Mouse (Mus musculus) retina, postnatal 1 day (tissue): Measurements from ENCODE around the gene Esrrg.

Experiments
- DNase-seq: peaks from one replicate; pipeline ENCODE4 v3.0.0-alpha.2; 2012

Esrrg gene

DNA sequence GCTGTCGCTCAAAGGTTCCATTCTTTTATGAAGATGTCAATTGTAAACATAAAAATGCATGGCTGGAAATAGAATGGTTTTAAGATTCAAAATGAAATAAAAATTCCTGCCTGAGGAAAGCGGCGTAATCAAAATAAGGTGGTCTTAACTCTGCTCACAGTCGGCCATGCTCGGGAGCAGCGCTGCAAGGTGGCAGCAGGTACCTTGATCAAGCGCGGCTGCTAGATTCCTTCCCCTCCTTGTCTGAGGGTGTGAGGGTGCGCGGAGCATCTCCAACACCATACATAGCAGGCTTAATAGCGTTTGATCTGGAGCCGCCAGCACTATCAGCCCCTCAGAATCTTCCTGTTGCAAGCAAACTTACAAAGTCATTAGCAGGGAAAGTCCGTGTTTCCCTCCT, 399.9 kb downstream of the Esrrg start:
- no peak for DNase-seq

DNA sequence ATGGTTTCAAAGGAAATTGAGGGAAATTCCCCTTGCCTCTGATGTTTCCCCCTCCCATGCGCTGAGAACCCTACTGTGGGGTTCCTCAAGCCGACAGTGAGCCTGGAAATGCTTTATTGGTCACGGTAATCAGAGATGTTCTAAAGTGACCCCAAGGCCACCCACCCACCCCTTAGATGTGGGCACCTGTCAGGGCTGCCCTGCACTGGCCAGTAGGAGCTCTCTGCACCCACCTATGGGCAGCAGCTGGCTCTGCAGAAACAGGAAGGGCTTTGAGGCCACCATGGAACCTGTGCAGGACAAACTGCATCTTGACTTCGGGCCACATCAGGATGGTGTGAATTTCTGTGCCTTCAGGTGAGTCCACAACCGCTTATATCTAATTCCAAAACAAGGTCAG, 401.3 kb downstream of the Esrrg start:
- DNase-seq = no peak

DNA sequence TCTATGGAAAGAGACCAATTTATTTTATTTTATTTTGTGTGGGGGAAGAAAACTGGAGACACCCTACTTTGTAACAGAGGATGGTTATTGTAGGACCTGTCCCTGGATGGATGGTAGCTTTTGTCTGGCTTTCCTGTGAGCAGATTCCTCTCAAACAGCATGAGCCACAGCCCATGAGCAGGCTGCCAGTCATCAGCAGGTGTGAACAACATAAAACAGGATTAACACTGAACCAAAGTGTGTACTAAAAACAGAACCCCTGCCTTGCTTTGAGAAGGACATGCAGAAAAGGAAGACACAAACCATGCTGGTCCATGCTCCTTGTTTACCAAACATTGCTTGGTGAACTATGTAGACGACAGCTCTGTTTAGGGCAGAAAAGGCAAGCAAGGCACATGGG, 402.3 kb downstream of the Esrrg start:
- DNase-seq = no peak

DNA sequence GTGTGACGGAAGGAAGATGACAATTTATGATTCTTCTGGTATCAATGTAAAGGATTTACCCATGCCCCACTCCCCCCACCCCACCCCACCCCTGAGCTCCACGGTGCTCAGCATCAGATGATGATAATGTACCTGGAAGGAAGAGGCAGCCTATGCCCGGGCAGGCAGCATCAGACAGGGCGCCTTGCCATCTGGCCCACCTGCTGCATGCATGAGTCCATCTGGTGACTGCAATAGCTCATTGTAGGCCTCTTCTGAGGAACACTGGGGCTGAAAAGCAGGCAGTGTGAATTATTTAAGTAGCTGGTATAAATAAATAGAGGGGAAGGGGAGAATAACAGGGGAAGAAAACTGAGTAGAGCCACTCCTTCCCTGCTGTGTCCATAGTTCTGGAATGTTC, 405.8 kb downstream of the Esrrg start:
- no peak for DNase-seq

DNA sequence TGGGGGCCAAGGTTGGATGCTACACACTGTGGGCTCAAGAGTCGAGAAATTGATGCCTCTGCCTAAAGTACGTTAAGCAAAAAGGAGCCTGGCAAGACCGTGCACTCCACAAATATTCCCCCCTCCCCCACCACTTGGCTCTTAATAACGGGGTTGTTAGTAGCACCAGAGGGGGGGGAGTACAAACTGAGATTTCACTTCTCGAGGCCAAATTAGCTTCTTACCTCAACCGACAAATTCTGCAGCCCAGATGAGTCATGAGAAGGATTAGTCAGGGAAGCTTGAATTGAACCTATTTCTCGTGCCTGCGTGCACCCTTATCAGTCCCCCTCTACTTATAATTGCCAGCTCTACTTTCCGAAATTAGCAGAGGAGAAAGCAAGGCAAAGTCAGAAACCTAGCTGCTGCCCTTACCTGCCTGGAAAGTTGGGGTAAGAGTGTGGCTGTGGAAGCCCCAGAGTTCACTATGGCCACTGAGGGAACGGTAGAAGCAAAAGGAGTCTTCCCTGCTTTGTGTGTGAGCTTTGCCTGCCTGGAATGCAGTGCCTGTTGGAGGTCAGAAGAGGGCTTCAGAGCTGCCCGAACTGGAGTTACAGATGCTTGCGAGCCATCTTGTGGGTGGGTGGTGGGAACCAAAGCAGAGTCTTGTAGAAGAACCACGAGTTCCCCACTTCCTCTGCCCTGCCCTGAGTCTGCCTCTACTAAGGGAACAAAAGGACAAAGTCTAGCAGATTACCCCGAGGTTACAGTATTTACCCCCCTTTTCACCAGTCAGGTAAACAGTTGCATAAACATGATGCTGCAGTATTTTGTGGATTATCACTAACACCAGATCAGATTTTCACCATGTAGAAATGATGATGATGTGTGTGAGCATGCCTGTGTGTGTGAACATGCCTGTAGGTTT, 409.6 kb downstream of the Esrrg start:
- peak; percentile 37 for DNase-seq

DNA sequence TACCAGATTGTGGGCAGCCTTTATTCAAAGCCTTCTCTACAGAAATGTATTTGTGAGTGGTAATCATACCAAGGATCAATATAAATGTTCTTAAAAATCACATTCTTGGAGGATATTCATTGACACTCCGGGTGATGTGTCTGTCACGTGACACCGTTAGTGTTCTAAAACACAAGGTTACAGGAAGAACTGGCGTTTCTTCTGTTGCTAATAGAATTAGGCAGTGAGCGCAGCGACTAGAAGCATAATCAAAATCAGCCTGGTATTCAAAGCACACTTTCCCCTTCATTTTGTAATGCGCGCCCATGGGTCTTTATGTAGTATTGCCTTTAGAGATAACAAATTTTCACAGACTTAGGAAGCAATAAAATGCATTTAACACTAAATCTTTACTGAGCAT, 420.6 kb downstream of the Esrrg start:
- no peak for DNase-seq

DNA sequence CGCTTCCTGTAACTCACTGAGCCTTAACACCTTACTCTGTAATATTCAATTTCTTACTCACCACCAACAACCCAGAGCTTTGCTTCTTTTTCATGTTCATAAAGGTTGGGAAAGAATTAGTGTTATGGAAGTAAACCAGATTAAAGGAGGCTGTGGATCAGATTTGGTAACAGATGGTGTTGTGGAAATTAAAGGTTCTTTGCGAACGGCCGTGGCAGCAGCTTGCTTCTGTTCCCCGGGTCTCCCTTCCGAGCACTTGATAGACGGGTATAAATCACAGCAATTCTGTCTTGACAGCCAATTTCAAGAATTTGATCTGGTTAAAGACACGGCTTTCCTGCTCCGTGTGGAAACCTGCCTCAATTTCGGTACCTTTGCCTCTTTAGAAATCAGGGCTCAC, 421.5 kb downstream of the Esrrg start:
- peak; percentile 53 for DNase-seq

DNA sequence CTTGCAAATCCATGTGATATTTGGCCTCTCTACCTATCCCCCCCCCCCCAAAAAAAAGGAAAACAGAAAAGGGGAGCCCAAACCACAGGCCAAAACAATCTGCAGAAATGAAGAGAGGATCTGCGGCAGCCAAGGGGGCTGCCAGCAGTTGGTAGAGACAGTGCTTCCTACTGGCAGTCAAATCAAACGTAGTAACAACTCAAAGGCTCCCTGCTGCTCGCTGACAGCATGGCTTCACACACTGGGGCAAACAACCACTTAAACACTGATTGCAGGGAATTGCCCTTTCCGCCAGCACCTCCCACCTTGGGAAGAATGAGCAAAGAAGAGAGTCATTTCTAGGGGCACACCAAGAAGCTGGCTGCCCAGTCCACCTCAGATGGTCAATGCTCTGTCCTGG, 422.7 kb downstream of the Esrrg start:
- no peak for DNase-seq

DNA sequence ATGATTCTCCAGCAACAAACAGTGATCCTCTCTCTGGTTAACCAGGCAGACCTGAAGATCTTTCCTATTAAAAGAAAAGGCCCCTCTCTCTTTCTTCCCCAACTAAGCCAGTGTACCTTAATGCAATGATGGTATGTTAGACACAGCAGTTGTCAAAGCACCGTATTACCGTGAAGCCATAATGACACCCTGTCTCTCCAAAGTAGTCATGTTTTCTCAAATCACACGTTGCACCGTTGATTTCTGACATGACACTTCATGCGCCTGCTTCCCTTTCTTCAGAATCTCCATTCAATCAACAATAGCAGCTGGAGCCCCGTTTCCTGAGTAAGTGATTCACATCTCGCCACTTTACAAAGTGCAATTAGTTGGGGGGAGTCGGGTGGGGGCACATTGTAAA, 427.4 kb downstream of the Esrrg start:
- DNase-seq = no peak

DNA sequence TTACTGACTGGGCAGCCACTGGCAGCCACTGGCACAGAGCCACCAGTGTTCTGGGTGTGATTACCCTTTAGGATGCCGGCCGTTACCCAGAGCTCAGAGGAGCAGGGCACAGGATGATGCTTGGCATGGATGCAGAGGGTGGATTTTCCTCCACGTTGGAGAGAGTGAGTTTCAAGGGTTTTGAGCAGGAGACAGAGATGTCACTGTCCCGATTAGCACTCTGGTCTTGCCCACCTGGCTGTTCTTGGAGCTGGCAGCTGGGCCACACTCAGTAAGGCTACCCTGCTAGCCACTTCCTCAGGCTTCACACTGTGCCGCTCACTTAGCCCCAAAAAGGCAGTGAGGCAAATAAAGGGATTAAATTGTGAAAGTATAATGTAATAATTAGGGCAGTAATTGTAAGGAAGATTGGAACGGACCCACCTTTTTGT, 438.1 kb downstream of the Esrrg start:
- DNase-seq = peak; percentile 25

DNA sequence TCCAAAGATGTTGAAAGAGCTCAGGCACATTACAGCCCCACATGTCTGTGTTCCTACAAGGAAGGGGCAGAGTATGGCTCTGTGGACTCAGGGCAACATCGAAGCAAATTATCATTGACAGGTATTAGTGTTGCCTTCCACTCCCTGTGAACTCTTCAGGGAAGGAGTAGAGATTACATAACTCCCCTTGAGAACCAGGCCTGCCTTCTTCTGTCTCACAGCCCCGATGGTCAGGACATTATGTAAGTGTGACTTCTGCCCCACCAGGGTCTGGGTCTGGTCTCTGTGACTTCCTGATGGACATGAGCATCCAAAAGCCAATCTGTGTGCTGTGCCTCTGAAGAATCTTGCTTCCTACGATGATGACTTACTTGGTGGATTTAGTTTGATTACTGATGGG, 438.6 kb downstream of the Esrrg start:
- no peak for DNase-seq

DNA sequence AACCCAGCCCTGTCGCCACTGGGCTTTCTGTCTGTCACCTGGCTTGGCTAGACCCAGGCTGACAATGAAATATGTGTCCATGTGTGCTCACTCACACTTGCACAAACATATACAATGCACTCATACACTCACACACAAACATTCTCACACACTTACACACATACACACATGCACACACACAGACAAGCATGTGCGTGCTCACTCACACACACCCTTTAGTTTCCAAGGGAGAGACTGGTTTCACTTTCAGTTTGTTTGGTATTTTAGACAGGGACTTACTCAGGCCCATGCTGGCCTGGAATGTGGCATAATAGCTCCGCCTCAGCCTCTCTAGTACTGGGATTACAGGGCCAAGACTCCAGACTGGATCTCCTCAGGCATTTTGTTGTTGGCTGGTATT, 447.3 kb downstream of the Esrrg start:
- DNase-seq = no peak

DNA sequence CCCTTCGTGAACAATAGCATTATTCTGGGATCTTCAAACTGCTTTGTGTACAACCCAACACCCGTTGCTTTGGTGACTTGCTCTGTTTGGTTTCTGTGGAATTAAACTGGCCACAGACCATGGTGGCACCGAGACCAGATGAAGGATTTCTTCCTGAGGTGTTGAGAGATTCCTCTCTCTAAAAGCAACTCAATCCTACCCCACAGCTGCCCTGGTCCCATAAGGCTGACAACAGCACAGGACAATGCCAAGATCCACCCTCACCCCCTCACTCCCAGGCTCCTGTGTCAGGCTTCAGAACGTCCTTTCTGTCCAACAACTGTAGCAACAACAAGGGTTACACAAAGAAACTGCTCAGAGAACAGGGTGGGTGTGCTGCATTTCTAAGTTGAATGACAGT, 449.3 kb downstream of the Esrrg start:
- DNase-seq = no peak

DNA sequence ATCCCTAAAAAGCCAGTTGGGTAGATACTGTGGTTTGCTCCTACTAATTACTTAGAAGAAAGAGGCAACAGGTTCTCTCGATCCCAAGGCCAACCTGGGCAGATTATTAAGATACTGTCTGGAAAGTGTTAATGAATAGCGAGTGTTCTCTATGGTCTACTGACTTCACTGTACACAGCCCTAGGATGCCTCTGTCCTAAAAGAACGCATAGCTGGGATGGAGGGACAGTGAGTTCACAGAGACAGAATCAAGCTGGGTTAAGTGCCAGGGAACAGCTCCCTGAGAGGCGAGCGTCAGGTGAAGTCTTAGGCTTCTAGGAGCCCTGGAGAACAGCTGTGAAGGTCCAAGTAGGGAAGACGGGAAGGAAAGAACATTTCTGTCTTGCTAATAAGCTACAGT, 450.4 kb downstream of the Esrrg start:
- DNase-seq = no peak

DNA sequence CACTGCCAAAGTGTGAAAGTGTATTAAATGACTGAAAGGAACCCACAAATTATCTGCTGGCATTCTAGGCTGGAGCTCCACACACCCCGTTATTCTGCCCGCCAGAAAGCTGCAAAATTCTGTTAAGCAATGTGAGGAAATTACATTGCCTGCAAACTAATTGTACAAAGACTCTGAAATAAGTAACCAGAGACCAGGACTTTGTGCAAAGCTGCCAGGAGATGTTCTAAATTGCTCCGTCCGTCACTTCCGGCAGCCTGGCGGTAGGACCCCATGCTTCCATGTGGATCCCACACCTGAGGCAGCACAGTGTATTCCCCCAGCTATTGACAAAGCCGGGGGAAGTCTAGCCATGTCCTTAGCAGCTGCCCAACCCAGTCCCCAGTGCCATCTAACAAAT, 451.9 kb downstream of the Esrrg start:
- no peak for DNase-seq

DNA sequence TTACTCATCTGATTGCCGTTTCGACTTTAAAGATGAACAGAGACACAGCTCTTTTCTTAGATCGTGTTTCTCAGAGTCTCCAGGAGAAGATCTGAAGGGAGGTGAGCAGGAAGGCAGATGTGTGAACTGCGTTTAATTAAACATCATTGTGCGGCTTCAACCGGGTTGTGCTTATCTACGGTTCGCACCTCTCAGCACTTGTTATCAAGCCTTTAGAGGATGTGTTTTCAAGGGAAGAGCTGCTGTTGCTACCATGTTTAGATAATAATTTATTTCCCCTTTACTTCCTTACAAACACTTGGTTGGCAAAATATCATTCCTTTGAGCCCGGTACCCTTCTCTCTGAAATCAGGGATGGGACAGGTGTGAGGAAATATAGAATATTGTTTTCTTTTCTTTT, 460.2 kb downstream of the Esrrg start:
- DNase-seq = no peak

DNA sequence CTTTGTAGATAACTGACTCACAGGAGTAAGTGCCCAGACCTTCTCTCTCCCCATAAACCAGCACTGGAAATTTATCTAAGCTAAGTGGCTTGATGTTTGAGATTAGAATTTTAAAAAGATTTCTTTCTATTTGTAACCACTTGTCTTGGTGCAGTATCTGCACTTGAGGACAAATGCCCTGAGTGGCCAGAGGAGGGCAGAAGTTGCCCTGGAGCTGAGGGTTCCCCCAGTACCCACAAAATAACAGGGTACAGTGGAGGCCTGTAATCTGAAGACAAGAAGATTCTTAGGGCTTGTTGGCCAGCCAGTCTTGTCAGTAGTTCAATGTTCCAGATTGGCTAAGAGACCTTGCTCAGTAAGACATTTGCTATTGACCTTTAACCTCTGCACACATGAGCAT, 461.3 kb downstream of the Esrrg start:
- DNase-seq = no peak

DNA sequence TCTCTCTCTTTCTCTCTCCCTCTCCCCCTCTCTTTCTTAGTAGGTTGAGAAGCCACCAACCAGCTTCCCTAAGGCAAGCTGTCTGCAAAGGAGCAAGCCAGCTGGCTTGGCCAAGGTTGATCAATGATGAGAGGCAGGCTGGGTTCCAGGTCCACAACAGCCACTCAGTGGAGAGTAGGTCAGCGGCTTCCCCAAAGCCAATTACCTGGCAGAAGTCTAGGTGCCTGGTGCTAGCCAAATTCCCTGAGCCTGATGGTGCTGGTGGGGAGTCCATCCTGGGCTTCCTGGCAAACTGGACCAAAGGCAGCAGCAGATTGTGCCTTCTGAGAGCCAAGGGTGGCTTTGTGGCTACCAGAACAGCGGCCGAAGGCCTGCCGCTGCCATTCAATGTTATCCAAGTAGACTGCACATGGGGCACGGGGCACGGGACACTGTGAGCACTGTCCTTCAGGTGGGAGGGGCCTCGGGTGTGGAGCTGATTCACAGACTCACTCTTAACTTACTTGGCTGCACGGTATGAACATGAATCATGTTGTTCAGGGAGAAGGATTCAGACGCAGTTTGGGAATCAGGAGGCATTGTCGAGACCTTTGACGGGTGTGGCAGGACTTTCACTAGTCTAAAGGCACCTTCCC, 469.1 kb downstream of the Esrrg start:
- no peak for DNase-seq

DNA sequence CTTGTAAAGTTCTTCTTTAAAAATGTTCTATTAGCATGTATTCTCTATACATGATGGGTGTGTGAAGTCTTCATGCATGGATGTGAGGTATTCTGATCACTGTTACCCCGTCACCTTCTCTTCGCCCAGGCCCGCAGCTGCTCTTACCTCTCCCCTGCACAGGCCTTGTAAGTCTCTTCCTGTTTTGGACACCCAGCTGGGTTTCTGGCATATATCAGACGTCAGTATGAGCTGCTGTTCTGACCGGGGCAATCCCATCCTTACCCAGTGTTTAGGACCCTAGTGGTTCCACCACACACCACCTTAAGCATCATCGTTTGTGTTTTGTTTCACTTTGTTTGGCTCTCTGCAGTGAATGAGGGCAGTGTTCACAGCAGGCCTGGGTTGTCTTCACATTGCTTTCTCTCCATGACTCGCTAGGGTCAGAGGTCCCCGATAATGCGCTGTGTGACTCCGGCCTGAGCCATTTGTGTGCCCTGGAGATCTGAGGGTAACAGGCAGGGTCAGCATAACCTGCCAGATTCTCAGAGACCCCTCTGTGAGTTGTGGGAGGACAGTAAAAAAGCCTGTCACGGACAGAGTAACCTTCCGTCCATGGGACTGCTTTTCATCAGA, 471.8 kb downstream of the Esrrg start:
- DNase-seq = peak; percentile 23

DNA sequence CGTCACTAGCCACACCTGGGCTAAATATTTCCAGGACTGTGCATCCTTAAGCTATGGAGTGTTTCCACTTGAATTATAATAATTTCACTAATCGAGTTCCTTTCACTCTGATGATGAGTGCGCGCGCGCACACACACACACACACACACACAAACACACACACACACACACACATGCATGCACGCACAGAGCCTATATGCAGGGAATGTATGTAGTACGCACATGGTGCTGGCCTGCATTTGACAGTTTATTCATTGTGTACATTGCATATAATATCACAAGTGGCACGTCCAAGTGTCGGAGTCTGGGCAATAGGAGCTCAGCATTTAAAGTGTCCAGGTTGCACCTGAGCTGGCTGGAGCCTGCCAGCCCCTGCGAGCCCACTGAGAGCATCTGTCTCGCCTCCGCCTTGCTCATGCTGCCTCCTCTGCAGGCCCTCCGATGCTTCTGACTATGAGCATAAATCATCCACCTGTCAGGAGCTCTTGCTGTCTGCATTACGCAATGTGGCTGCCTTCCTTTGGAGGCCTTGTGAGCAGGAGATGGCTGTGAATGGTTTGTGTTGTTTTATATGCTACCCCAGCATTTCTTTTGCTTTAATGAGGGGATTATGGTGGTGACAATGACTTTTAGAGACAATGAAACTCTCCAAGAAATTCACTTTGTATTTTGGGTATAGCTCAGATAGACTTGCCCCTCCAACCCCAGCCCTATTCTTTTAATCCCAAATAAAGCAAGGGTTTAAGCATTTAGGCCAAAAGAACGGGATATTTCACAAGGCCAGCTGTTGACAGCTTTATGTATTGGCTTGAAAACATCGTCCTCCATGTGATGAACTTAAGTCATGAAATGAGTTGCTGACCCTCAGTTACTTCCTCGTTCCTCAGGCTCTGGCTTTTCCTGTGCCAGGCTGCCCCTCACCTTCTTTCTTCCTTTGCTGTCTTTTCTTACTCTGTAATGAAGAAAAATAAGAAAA, 474.4 kb downstream of the Esrrg start:
- DNase-seq = no peak

DNA sequence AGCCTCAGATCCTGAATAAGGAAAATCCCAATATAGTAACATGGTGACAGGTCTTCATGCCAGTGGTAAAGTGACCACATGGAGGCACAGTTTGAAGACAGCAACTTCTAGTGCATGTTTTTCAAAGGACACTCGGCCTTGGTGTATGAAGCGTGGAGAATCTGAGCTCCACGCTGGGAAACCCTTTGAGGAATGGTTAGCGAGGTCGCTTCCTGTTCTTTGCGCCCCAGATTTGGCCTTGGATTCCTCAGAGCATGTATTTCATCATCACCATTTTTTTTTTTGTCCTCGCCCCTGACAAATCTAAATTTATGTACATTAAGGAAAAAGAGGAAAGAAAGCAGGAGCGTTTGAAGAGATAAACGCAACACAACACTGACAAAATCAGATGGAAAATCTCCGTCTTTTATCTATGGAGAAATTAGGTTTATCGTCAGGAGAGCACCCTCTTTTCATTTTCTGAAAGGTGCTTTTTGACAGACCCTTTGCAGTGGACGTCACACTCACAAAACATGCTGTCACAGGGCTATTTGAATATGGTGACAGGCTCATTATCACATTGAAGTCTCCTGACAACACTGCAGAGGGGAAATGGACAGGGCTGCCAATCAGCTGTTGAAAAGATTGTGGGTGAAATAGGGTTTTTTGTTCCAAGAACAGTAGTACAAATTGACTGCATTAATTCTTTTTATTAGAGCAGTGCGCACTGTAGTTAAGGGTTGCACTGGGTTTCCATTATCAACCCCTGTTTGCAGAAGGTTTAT, 476.7 kb downstream of the Esrrg start:
- no peak for DNase-seq

DNA sequence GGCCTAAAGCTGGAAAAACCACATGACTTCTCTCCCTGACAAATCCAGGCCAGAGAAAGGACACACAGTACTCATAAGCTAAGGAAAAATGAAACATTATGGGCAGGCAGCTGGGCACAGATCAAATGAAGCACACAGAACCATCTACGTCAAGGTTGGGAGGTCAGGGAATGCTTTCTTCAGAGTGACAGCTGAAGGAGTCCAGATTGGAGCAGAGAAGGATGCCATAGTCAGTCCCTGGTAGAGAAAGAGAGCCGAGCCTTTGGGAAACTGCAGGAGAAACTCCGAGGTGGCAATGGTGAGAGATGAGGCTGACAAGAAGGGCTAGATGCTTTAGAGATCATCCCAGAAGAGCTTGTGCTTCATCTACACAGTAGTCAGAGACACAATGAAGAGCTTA, 485.1 kb downstream of the Esrrg start:
- no peak for DNase-seq
